Mouse (Mus musculus) spleen, postnatal 4 days (tissue): Measurements from ENCODE around the gene Olfr1245.
"Not testable (repeated sequence)": the region's sequence is repeated elsewhere in the genome, so short reads cannot be mapped to it uniquely, and the experiment has no call there.

ENCODE experiments used
- DNase-seq, 2 experiments: peaks; one replicate each; pipeline ENCODE4 v3.0.0; 2022; ENCODE audit warnings: low spot score in 2 of 2

The Olfr1245 gene

GRCm38 (mm10) chr2:89578347-89578746, at the start of gene Olfr1245:
TSS of gene Olfr1245 (minus strand) at chr2:89578447.
- DNase-seq, result no peak

- DNase-seq, result not testable (repeated sequence)
These were observed 39.9 kb upstream of the Olfr1245 start, which contains the start of gene Olfr1248 for GRCm38 (mm10) chr2:89618145-89618544. TSS of gene Olfr1248 (minus strand) at chr2:89618245.

GRCm38 (mm10) chr2:89614030-89614429, 35.8 kb upstream of the Olfr1245 start, which contains the start of gene Olfr1247:
TSS of gene Olfr1247 (minus strand) at chr2:89614130.
- DNase-seq, result no peak

GRCm38 (mm10) chr2:89593057-89593456, 14.8 kb upstream of the Olfr1245 start, which contains the start of gene Olfr1246:
TSS of gene Olfr1246 (minus strand) at chr2:89593157.
- DNase-seq, result no peak

- DNase-seq, result not testable (repeated sequence)
These were observed 15.5 kb downstream of the Olfr1245 start for GRCm38 (mm10) chr2:89562706-89563105.

- no peak for DNase-seq
These were observed 33.7 kb downstream of the Olfr1245 start for GRCm38 (mm10) chr2:89544516-89544915.

- DNase-seq, result no peak
These were observed 38.3 kb downstream of the Olfr1245 start for GRCm38 (mm10) chr2:89539923-89540322.

- DNase-seq, result no peak
These were observed 46.9 kb downstream of the Olfr1245 start, which contains the start of gene Olfr1243 for GRCm38 (mm10) chr2:89531387-89531786. TSS of gene Olfr1243 (minus strand) at chr2:89531487.
